Mouse (Mus musculus): ENCODE measurements around the gene Fkbp15.

GRCm38 (mm10) chr4:62328941-62329660 lies 31.2 kb downstream of the Fkbp15 start:
- no peak for TF ChIP-seq HCFC1 (IDR thresholded peaks at IDR 0.05; ENCODE audit: borderline replicate concordance, insufficient read depth, low read length)
- TF ChIP-seq MAFK (IDR thresholded peaks at IDR 0.05; ENCODE audit: insufficient read depth, low read depth, low read length): no peak
